Mouse (Mus musculus) liver, embryonic 14 days (tissue): ENCODE data around the gene Acsf3. TPM values are rescaled to one million over a fixed set of nuclear protein-coding genes. Genes with fewer than 3 reads are reported as not detected.

Experiments
- polyA plus RNA-seq: library from polyadenylated mRNA; depleted of rRNA; stranded (reverse); fragments of >200 nt; gene quantifications from 2 replicates; pipeline ENCODE4 v1.2.3, GENCODE M21; 2012; rRNA removed

Acsf3 gene
- polyA plus RNA-seq: 5.3 and 5.5 TPM in 2 replicates

GRCm38 (mm10) chr8:122775285-122776155 lies at the start of gene Acsf3:
TSS of gene Acsf3 (plus strand) at chr8:122775486.

DNA sequence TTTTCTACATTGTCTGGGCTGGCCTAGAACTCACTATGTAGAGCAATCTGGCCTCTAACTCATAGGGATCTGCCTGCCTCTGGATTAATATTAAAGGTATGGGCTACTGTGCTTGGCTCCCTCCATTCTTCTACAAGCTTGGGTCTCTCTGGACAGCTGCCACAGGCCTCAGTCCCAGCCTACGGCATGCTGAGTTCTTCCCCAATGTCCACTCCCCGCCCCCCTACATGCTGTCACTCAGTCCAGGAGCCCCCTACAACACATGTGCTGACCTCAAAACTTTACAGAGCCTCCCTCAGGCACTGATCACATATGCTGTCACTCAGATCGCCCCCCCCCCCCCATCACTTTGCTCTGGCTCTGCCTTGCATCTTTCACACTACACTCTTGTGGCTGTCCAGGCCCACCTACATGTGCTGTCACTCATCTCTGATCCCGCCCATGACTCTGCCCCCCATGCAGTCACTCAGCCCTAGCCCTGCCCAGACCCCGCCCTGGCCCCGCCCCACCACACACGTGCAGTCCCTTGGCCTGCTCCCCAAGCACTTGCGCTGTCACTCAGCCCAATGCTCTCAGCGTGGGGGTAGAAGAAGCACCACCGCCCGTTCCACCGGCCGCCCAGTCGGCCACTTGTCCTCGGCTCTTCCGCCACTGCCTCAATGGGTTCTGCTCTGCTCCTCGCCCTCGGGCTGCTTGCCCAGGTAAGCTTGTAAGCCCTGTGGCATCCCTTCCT lies 72.7 kb downstream of the Acsf3 start, which contains the start of gene Cdh15:
Gene Cdh15 (plus strand): TSS at position 138 of the 733 bp plus-strand sequence.

Other genes with a start within 250 kb of the Acsf3 start
- 52.1 and 60.1 TPM in 2 replicates for gene Piezo1, start 224.2 kb upstream of the Acsf3 start, polyA plus RNA-seq
- gene Cdt1, start 207.5 kb upstream of the Acsf3 start, polyA plus RNA-seq: 58.4 and 71.0 TPM in 2 replicates
- 81.5 and 95.1 TPM in 2 replicates for gene Aprt, start 198.6 kb upstream of the Acsf3 start, polyA plus RNA-seq
- gene Galns, start 164.0 kb upstream of the Acsf3 start, polyA plus RNA-seq: 3.9 and 4.5 TPM in 2 replicates
- 23.7 and 27.7 TPM in 2 replicates for gene Trappc2l, start 163.8 kb upstream of the Acsf3 start, polyA plus RNA-seq
- not detected in 2 replicates for gene Pabpn1l, start 152.7 kb upstream of the Acsf3 start, polyA plus RNA-seq
- 1.3 and 2.1 TPM in 2 replicates for gene Cbfa2t3, start 76.4 kb upstream of the Acsf3 start, polyA plus RNA-seq
- gene Cdh15, start 72.5 kb downstream of the Acsf3 start, polyA plus RNA-seq: 0.01 and 0.41 TPM in 2 replicates